Mouse (Mus musculus): ENCODE measurements around the gene Fra10ac1.

Fra10ac1 gene

GRCm38 (mm10) chr19:38232087-38232486 is 8.1 kb upstream of the Fra10ac1 start:
- DNase-seq (ENCODE audit: low spot score in 2 of 2), result no peak

GRCm38 (mm10) chr19:38228699-38229098 is 4.7 kb upstream of the Fra10ac1 start:
- DNase-seq (ENCODE audit: low spot score in 2 of 2), result no peak

GRCm38 (mm10) chr19:38224685-38225060 is 717 bp upstream of the Fra10ac1 start:
- DNase-seq (ENCODE audit: low spot score in 2 of 2), result no peak

GRCm38 (mm10) chr19:38223356-38223904 is 526 bp downstream of the Fra10ac1 start:
- no peak for DNase-seq (ENCODE audit: low spot score in 2 of 2)

GRCm38 (mm10) chr19:38217696-38218095 is 6.3 kb downstream of the Fra10ac1 start:
- DNase-seq (ENCODE audit: low spot score in 2 of 2), result no peak

GRCm38 (mm10) chr19:38206669-38207068 is 17.3 kb downstream of the Fra10ac1 start:
- DNase-seq (ENCODE audit: low spot score in 2 of 2), result no peak

GRCm38 (mm10) chr19:38198731-38199130 is 25.2 kb downstream of the Fra10ac1 start:
- no peak for DNase-seq (ENCODE audit: low spot score in 2 of 2)

GRCm38 (mm10) chr19:38195245-38195644 is 28.7 kb downstream of the Fra10ac1 start:
- no peak for DNase-seq (ENCODE audit: low spot score in 2 of 2)

- no peak for DNase-seq (ENCODE audit: low spot score in 2 of 2)
These were observed 32.5 kb downstream of the Fra10ac1 start for GRCm38 (mm10) chr19:38191446-38191845.

GRCm38 (mm10) chr19:38190606-38191005 is 33.4 kb downstream of the Fra10ac1 start:
- DNase-seq (ENCODE audit: low spot score in 2 of 2), result no peak

GRCm38 (mm10) chr19:38187345-38187680 is 36.6 kb downstream of the Fra10ac1 start:
- DNase-seq (ENCODE audit: low spot score in 2 of 2), result no peak

- no peak for DNase-seq (ENCODE audit: low spot score in 2 of 2)
These were observed 37.2 kb downstream of the Fra10ac1 start for GRCm38 (mm10) chr19:38186631-38187344.

- no peak for DNase-seq (ENCODE audit: low spot score in 2 of 2)
These were observed 44.3 kb downstream of the Fra10ac1 start for GRCm38 (mm10) chr19:38179675-38180074.

GRCm38 (mm10) chr19:38164633-38165032 is 59.3 kb downstream of the Fra10ac1 start:
- no peak for DNase-seq (ENCODE audit: low spot score in 2 of 2)

GRCm38 (mm10) chr19:38161648-38162354 is 62.2 kb downstream of the Fra10ac1 start:
- DNase-seq (ENCODE audit: low spot score in 2 of 2), result no peak

GRCm38 (mm10) chr19:38156243-38156642 is 67.7 kb downstream of the Fra10ac1 start:
- no peak for DNase-seq (ENCODE audit: low spot score in 2 of 2)

GRCm38 (mm10) chr19:38143540-38144271 is 80.2 kb downstream of the Fra10ac1 start:
- DNase-seq (ENCODE audit: low spot score in 2 of 2), result no peak

All from frontal cortex, postnatal 14 days (tissue).